Mouse (Mus musculus): Measurements from ENCODE around the gene Spindoc. TPM values are rescaled to one million over a fixed set of nuclear protein-coding genes. Genes with fewer than 3 reads are reported as not detected.

Gene Spindoc
- polyA plus RNA-seq, 1 experiment from 2014 or later: 2.2 TPM

DNA sequence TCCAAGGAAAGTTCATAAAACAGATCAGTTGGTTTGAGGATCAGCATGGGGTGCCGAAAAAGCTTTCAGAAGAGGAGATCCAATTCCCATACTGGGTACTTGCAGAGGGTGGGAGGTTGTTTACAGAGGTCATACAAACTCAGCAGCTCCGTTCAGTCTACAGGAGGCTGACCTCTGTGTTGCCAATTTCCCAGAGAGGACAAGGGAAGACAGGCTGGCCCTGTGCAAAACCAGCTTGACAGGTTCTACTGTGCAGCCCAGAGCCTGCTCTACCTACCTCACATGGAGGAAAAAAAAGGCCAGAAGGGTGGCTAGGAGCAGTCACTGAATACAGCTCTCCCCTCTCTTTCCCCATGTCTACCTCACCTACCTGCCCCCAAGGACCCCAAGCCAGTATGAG lies 48.7 kb downstream of the Spindoc start:
- H3K27ac ChIP-seq (ENCODE audit: low read depth): no peak overlapping the region
- ATAC-seq: no peak
- H3K36me3 ChIP-seq (replicated peaks; ENCODE audit: insufficient read depth, low read length): peaks cover 8% of the 10 kb centered on the region

DNA sequence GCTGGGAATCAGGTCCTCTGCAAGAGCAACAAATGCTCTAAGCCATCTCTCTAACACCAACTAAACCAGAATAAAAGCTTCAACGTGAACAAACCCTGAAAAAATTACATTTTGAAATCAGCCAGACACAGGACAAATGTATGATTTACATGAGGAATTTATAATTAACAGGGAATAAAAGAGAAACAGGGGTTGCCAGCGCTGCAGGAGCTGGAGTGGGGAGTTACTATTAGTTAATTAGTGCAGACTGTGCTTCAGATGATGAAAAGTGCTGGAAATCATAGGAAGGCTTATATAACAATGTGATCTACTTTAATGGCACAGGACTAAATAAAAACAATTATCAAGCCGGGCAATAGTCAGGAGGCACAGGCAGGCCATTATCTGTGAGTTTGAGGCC lies 61.4 kb downstream of the Spindoc start:
- Histone ChIP-seq H3K4me3 (ENCODE audit: low read depth, low read length) (no peak overlapping the region), H3K36me3 (replicated peaks; ENCODE audit: insufficient read depth, low read length) (no peaks in the 10 kb centered on the region), H3K4me1 (ENCODE audit: insufficient read depth) (peaks cover 16% of the 10 kb centered on the region), H3K27me3 (ENCODE audit: insufficient read depth, low read length) (no peaks in the 10 kb centered on the region), H3K9me3 (ENCODE audit: low read length) (no peaks in the 10 kb centered on the region), H3K4me2 (ENCODE audit: low read depth, low read length) (no peak overlapping the region), H3K9ac (replicated peaks) (no peak overlapping the region), H3K27ac (ENCODE audit: low read depth) (no peak overlapping the region)
- 83% methylated on average over 3 of the region's 3 CpGs for WGBS (ENCODE audit: insufficient replicate concordance)
- TF ChIP-seq CTCF (IDR thresholded peaks at IDR 0.05; ENCODE audit: low read depth) (no peak), EP300 (IDR thresholded peaks at IDR 0.05; ENCODE audit: low read depth) (no peak)
- no peak for DNase-seq
- ATAC-seq: no peak

More for the DNA sequence above, 48.7 kb downstream of the Spindoc start:
- H3K4me2 ChIP-seq (ENCODE audit: low read depth, low read length): no peak overlapping the region
- 75% methylated on average over 2 of the region's 2 CpGs for WGBS (ENCODE audit: insufficient replicate concordance)
- H3K9me3 ChIP-seq (ENCODE audit: low read length): no peaks in the 10 kb centered on the region
- no peak overlapping the region for H3K4me3 ChIP-seq (ENCODE audit: low read depth, low read length)
- TF ChIP-seq EP300 (IDR thresholded peaks at IDR 0.05; ENCODE audit: low read depth): no peak
- no peak for TF ChIP-seq CTCF (IDR thresholded peaks at IDR 0.05; ENCODE audit: low read depth)
- H3K27me3 ChIP-seq (ENCODE audit: insufficient read depth, low read length): no peaks in the 10 kb centered on the region
- peaks cover 20% of the 10 kb centered on the region for H3K4me1 ChIP-seq (ENCODE audit: insufficient read depth)
- no peak for DNase-seq
- H3K9ac ChIP-seq (replicated peaks): no peak overlapping the region

DNA sequence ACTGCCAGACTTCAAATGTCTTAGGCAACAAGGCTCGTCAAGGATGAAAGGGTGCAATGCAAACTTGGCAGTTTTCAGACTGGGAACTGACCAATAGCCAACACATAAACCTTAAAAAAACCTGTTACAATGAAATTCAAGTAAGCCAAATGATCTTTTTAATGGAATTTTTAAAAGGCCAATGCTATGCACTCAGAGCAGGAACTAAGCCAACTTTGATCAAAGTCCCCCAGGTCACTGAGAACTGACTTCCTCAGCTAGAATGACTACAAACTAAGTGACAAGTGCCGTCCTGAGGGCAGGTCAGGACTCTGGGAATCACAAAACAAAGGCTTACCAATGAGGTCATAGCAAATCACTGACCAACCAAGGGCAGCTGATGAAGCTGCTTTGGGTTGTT lies 62.6 kb downstream of the Spindoc start:
- H3K9ac ChIP-seq (replicated peaks): no peak overlapping the region
- H3K4me3 ChIP-seq (ENCODE audit: low read depth, low read length): no peak overlapping the region
- ATAC-seq (peak; percentile 47; the same call in 1 of the 2 replicates), DNase-seq (no peak)
- no peak overlapping the region for H3K27ac ChIP-seq (ENCODE audit: low read depth)
- H3K4me1 ChIP-seq (ENCODE audit: insufficient read depth): peaks cover 26% of the 10 kb centered on the region
- 36% methylated on average over 2 of the region's 2 CpGs for WGBS (ENCODE audit: insufficient replicate concordance)
- TF ChIP-seq EP300 (IDR thresholded peaks at IDR 0.05; ENCODE audit: low read depth) (no peak), CTCF (IDR thresholded peaks at IDR 0.05; ENCODE audit: low read depth) (no peak)
- H3K4me2 ChIP-seq (ENCODE audit: low read depth, low read length): no peak overlapping the region
- H3K27me3 ChIP-seq (ENCODE audit: insufficient read depth, low read length): no peaks in the 10 kb centered on the region
- H3K9me3 ChIP-seq (ENCODE audit: low read length): no peaks in the 10 kb centered on the region
- no peaks in the 10 kb centered on the region for H3K36me3 ChIP-seq (replicated peaks; ENCODE audit: insufficient read depth, low read length)

DNA sequence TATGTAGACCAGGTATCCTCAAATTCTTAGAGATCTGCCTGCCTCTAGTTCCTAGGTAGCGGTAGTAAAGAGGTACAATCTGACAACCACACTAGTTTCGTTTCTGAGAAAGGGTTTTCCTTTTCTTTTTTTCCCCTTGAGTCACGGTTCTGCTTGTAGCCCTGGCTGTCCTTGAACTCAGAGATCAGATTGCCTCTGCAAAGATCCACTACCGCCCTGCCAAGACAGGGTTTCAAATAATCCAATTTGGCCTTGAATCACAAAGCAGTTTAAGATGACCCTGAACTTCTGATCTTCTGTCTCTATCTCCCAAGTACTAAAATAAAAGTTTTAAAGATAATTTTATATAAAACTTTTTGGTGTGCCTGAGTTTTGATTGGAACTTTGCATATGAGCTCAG lies 65.1 kb downstream of the Spindoc start:
- 66% methylated on average over 4 of the region's 4 CpGs for WGBS (ENCODE audit: insufficient replicate concordance)
- Histone ChIP-seq H3K27ac (ENCODE audit: low read depth) (no peak overlapping the region), H3K4me3 (ENCODE audit: low read depth, low read length) (no peak overlapping the region), H3K9ac (replicated peaks) (no peak overlapping the region), H3K9me3 (ENCODE audit: low read length) (no peaks in the 10 kb centered on the region), H3K4me2 (ENCODE audit: low read depth, low read length) (no peak overlapping the region), H3K27me3 (ENCODE audit: insufficient read depth, low read length) (no peaks in the 10 kb centered on the region), H3K4me1 (ENCODE audit: insufficient read depth) (peaks cover 37% of the 10 kb centered on the region), H3K36me3 (replicated peaks; ENCODE audit: insufficient read depth, low read length) (no peaks in the 10 kb centered on the region)
- no peak for TF ChIP-seq EP300 (IDR thresholded peaks at IDR 0.05; ENCODE audit: low read depth)
- no peak for TF ChIP-seq CTCF (IDR thresholded peaks at IDR 0.05; ENCODE audit: low read depth)
- no peak for DNase-seq
- ATAC-seq: no peak

DNA sequence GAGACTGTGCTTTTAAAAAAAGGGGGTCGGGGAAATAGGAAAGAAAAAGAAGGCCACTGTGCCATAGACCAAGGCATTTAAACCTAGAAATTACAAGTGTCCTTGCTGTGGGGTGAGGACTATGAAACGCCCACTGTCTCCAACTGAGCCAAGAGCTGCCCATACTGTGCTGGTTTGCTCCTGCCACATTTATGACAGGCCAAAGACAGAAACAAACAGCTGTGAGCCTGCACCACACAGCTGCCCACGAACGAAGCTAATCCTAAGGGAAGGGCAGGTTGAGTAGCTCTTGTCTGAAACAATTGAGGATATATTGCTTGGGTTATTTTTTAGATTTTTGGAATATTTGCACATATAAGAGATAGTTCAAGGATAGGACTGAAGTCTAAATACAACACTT lies 66.0 kb downstream of the Spindoc start:
- Histone ChIP-seq H3K27ac (ENCODE audit: low read depth) (no peak overlapping the region), H3K9ac (replicated peaks) (no peak overlapping the region), H3K9me3 (ENCODE audit: low read length) (no peaks in the 10 kb centered on the region), H3K36me3 (replicated peaks; ENCODE audit: insufficient read depth, low read length) (no peaks in the 10 kb centered on the region), H3K4me3 (ENCODE audit: low read depth, low read length) (no peak overlapping the region), H3K27me3 (ENCODE audit: insufficient read depth, low read length) (no peaks in the 10 kb centered on the region), H3K4me1 (ENCODE audit: insufficient read depth) (peaks cover 43% of the 10 kb centered on the region), H3K4me2 (ENCODE audit: low read depth, low read length) (no peak overlapping the region)
- TF ChIP-seq CTCF (IDR thresholded peaks at IDR 0.05; ENCODE audit: low read depth) (no peak), EP300 (IDR thresholded peaks at IDR 0.05; ENCODE audit: low read depth) (no peak)
- DNase-seq (no peak), ATAC-seq (no peak)
- WGBS (ENCODE audit: insufficient replicate concordance): 64% methylated on average over 4 of the region's 4 CpGs

DNA sequence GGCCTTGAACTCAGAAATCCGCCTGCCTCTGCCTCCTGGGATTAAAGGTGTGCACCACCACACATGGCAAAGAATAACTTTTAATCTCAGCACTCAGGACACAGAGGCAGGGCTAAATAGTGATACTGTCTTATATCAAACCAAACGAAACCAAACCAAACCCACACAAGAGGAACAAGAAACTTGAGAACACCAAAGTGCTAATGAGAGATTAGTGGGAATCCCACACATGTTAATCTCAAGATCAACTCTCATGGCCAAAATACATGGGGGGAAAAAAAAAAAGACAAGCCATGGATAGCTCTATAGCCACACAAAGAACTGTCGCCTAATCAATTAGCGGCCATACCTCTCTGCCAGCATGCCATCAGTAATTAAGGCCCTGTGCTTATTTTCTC lies 67.2 kb downstream of the Spindoc start:
- ATAC-seq (no peak), DNase-seq (no peak)
- Histone ChIP-seq H3K27ac (ENCODE audit: low read depth) (no peak overlapping the region), H3K4me1 (ENCODE audit: insufficient read depth) (peaks cover 51% of the 10 kb centered on the region), H3K9me3 (ENCODE audit: low read length) (no peaks in the 10 kb centered on the region), H3K4me3 (ENCODE audit: low read depth, low read length) (no peak overlapping the region), H3K4me2 (ENCODE audit: low read depth, low read length) (no peak overlapping the region), H3K36me3 (replicated peaks; ENCODE audit: insufficient read depth, low read length) (no peaks in the 10 kb centered on the region), H3K9ac (replicated peaks) (no peak overlapping the region), H3K27me3 (ENCODE audit: insufficient read depth, low read length) (no peaks in the 10 kb centered on the region)
- TF ChIP-seq CTCF (IDR thresholded peaks at IDR 0.05; ENCODE audit: low read depth): no peak
- TF ChIP-seq EP300 (IDR thresholded peaks at IDR 0.05; ENCODE audit: low read depth): no peak
- WGBS (ENCODE audit: insufficient replicate concordance): 70% methylated on average over 4 of the region's 4 CpGs
